Mouse (Mus musculus): Measurements from ENCODE around the gene Tmem132a. TPM values are rescaled to one million over a fixed set of nuclear protein-coding genes. Genes with fewer than 3 reads are reported as not detected.

Tmem132a gene
- polyA plus RNA-seq, 1 experiment from 2014 or later = 106 TPM

DNA sequence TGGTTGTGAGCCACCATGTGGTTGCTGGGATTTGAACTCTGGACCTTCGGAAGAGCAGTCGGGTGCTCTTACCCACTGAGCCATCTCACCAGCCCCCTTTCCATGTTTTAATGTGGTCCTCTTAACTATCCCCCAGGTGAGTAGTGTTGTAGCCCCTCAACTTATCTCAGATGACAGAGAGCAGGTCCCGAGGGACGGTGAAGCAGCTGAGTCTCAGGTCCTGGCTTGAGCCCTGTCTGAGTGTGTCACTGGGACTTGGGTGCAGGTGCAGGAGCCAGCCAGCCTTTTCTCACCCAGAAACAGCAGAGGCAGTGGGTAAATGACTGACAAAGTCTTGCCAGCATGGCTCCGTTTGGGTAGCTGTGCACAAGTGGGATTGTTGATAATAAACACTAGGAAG, 25.5 kb downstream of the Tmem132a start:
- Histone ChIP-seq H3K4me1 (ENCODE audit: control insufficient read depth, insufficient read depth, low read length) (no peaks in the 10 kb centered on the region), H3K27me3 (replicated peaks; ENCODE audit: control insufficient read depth, insufficient read depth, low read length) (no peaks in the 10 kb centered on the region), H3K4me3 (ENCODE audit: low read depth, low read length) (no peak overlapping the region), H3K9me3 (replicated peaks; ENCODE audit: control insufficient read depth, low read length) (no peaks in the 10 kb centered on the region), H3K4me2 (ENCODE audit: low read length) (no peak overlapping the region), H3K9ac (ENCODE audit: low read length) (no peak overlapping the region), H3K27ac (ENCODE audit: low read depth, low read length) (no peak overlapping the region), H3K36me3 (ENCODE audit: control insufficient read depth, insufficient read depth, low read length) (no peaks in the 10 kb centered on the region)
- no peak for ATAC-seq
- WGBS = 91% methylated on average over 5 of the region's 5 CpGs
- no peak for DNase-seq (ENCODE audit: low spot score)

- Histone ChIP-seq H3K36me3 (ENCODE audit: control insufficient read depth, insufficient read depth, low read length) (no peaks in the 10 kb centered on the region), H3K9ac (ENCODE audit: low read length) (no peak overlapping the region), H3K9me3 (replicated peaks; ENCODE audit: control insufficient read depth, low read length) (no peaks in the 10 kb centered on the region), H3K4me2 (ENCODE audit: low read length) (no peak overlapping the region), H3K27ac (ENCODE audit: low read depth, low read length) (no peak overlapping the region), H3K27me3 (replicated peaks; ENCODE audit: control insufficient read depth, insufficient read depth, low read length) (no peaks in the 10 kb centered on the region), H3K4me3 (ENCODE audit: low read depth, low read length) (no peak overlapping the region), H3K4me1 (ENCODE audit: control insufficient read depth, insufficient read depth, low read length) (no peaks in the 10 kb centered on the region)
- no peak for ATAC-seq
- no peak for DNase-seq (ENCODE audit: low spot score)
- WGBS = 57% methylated on average over 23 of the region's 24 CpGs
These were observed 26.8 kb downstream of the Tmem132a start for GRCm38 (mm10) chr19:10842914-10843313.

DNA sequence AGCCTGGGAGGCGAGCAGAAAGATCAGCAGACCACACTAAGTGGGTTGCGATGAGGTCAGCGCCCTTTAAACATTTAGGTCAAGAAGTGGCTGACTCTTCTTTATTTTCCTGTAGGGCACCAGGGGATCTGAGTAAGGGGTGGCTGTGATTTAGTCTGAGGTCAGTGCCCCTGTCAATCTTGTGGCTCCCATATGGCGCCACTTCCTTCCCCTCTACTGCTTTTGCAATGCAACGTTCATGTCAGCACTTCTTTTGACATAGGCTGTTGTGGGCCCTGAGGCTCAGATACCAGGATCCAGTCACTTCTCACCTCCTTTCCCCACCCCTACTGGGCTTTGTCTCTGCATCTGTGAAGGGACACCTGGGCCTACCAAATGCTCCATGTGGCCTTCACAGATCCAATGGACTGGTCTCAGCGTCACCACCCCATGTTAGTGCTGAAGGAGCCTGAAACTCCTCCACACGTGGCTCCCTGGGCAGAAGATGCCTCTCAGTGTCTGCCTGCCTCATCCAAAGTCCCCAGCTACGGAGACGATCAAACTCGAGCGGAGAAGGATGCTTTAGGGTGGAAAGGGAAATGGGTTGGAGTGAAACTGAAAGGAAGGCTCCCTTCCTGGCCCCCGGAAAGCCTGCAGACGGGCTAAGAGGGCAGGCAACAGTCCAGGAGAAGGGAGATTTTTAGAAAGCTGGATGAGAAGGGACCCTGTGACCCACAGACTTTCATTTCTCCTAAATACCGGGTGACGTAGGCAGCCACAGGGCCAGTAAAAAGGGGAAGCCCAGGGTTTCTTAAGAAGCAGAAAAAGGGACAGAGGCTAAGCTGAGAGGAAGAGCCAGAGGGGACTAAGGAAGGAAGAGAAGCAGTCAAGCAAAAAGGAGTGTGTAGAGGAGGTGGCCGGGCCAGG, 27.8 kb downstream of the Tmem132a start:
- no peak overlapping the region for H3K9ac ChIP-seq (ENCODE audit: low read length)
- WGBS = 82% methylated on average over 16 of the region's 16 CpGs
- ATAC-seq = no peak
- H3K4me3 ChIP-seq (ENCODE audit: low read depth, low read length) = no peak overlapping the region
- H3K4me1 ChIP-seq (ENCODE audit: control insufficient read depth, insufficient read depth, low read length) = no peaks in the 10 kb centered on the region
- no peaks in the 10 kb centered on the region for H3K36me3 ChIP-seq (ENCODE audit: control insufficient read depth, insufficient read depth, low read length)
- H3K27ac ChIP-seq (ENCODE audit: low read depth, low read length) = no peak overlapping the region
- H3K27me3 ChIP-seq (replicated peaks; ENCODE audit: control insufficient read depth, insufficient read depth, low read length) = no peaks in the 10 kb centered on the region
- H3K4me2 ChIP-seq (ENCODE audit: low read length) = no peak overlapping the region
- no peaks in the 10 kb centered on the region for H3K9me3 ChIP-seq (replicated peaks; ENCODE audit: control insufficient read depth, low read length)
- DNase-seq (ENCODE audit: low spot score) = no peak

DNA sequence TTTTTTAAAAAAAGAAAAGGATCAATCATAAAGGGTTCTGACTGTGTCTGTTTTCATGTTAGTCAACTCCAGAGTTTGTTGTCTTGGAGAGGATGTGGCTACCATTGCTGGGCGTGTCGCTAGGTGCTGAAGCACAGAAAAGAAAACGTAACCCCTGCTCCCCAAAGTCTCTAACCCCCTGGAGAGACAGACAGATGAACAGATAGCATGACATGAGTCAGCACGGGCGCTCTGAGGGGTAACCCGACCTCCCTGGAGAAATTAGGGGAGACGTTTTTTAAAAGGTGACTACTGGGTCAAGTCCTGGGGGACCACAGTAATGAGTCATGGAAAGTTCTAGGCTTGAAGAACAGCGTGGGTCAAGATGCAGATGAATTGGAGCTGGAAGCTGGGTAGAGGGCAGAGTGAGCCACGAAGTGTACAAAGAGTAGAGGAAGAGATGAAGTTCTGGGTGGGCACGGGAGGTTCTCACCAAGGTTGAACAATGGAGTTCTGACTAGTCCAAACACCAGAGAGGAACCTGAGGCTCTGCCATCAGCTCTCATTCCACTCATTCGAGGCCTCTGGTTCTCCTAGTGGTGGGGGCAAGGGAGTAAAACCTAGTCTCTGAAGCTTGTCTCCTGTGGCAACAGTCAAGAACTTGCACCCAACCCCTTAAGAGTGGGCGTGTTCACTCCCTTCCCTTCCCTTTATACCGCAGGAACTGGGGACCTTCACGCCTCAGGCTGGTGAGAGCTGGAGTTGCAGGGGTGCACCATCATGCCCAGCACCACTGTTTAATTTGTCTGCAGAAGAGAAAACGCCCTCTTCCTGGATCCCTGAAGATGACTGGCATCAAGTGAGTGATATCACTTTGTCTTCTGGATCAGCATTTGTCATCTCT, 30.5 kb downstream of the Tmem132a start, which contains the start of gene Slc15a3:
Gene Slc15a3, plus strand, starts transcription at position 718 of the 883 bp plus-strand sequence.
- 85% methylated on average over 15 of the region's 15 CpGs for WGBS
- H3K9me3 ChIP-seq (replicated peaks; ENCODE audit: control insufficient read depth, low read length) = no peaks in the 10 kb centered on the region
- ATAC-seq (no peak), DNase-seq (ENCODE audit: low spot score) (no peak)
- no peak within 1 kb of the TSS for H3K4me3 ChIP-seq (ENCODE audit: low read depth, low read length)
- no peaks in the 10 kb centered on the region for H3K4me1 ChIP-seq (ENCODE audit: control insufficient read depth, insufficient read depth, low read length)
- H3K27me3 ChIP-seq (replicated peaks; ENCODE audit: control insufficient read depth, insufficient read depth, low read length) = no peaks in the 10 kb centered on the region
- no peak within 1 kb of the TSS for H3K27ac ChIP-seq (ENCODE audit: low read depth, low read length)
- H3K9ac ChIP-seq (ENCODE audit: low read length) = no peak within 1 kb of the TSS
- H3K36me3 ChIP-seq (ENCODE audit: control insufficient read depth, insufficient read depth, low read length) = no peaks in the 10 kb centered on the region
- H3K4me2 ChIP-seq (ENCODE audit: low read length) = no peak within 1 kb of the TSS

- H3K36me3 ChIP-seq (ENCODE audit: control insufficient read depth, insufficient read depth, low read length) = no peaks in the 10 kb centered on the region
- DNase-seq (ENCODE audit: low spot score) = no peak
- WGBS = 70% methylated on average over 3 of the region's 3 CpGs
- no peaks in the 10 kb centered on the region for H3K4me1 ChIP-seq (ENCODE audit: control insufficient read depth, insufficient read depth, low read length)
- ATAC-seq = no peak
- no peaks in the 10 kb centered on the region for H3K9me3 ChIP-seq (replicated peaks; ENCODE audit: control insufficient read depth, low read length)
- no peak overlapping the region for H3K4me3 ChIP-seq (ENCODE audit: low read depth, low read length)
- H3K27ac ChIP-seq (ENCODE audit: low read depth, low read length) = no peak overlapping the region
- H3K4me2 ChIP-seq (ENCODE audit: low read length) = no peak overlapping the region
- H3K27me3 ChIP-seq (replicated peaks; ENCODE audit: control insufficient read depth, insufficient read depth, low read length) = no peaks in the 10 kb centered on the region
- no peak overlapping the region for H3K9ac ChIP-seq (ENCODE audit: low read length)
These were observed 34.1 kb downstream of the Tmem132a start for GRCm38 (mm10) chr19:10835671-10836070.

DNA sequence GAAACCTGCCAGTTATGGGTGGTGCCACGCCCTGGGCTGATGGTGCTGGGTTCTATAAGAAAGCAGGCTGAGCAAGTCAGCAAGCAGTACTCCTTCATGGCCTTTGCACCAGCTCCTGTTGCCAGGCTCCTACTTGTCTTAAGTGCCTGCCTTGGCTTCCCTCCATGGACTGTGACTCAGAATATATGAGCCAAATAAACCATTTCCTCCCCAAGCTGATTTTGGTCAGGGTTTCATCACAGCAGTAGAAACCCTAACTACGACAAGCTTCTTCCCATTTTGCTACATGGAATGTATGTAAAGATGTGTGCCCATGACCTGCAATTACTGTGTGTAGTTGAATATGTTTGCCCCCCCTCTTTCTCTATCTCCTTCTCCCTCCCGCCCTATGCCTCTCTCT, 36.1 kb downstream of the Tmem132a start:
- no peaks in the 10 kb centered on the region for H3K4me1 ChIP-seq (ENCODE audit: control insufficient read depth, insufficient read depth, low read length)
- H3K9me3 ChIP-seq (replicated peaks; ENCODE audit: control insufficient read depth, low read length) = no peaks in the 10 kb centered on the region
- WGBS = 73% methylated on average over 3 of the region's 3 CpGs
- H3K9ac ChIP-seq (ENCODE audit: low read length) = no peak overlapping the region
- no peak overlapping the region for H3K27ac ChIP-seq (ENCODE audit: low read depth, low read length)
- H3K4me3 ChIP-seq (ENCODE audit: low read depth, low read length) = no peak overlapping the region
- DNase-seq (ENCODE audit: low spot score) (no peak), ATAC-seq (no peak)
- H3K27me3 ChIP-seq (replicated peaks; ENCODE audit: control insufficient read depth, insufficient read depth, low read length) = no peaks in the 10 kb centered on the region
- H3K36me3 ChIP-seq (ENCODE audit: control insufficient read depth, insufficient read depth, low read length) = no peaks in the 10 kb centered on the region
- H3K4me2 ChIP-seq (ENCODE audit: low read length) = no peak overlapping the region

- Histone ChIP-seq H3K27me3 (replicated peaks; ENCODE audit: control insufficient read depth, insufficient read depth, low read length) (no peaks in the 10 kb centered on the region), H3K4me1 (ENCODE audit: control insufficient read depth, insufficient read depth, low read length) (no peaks in the 10 kb centered on the region), H3K4me2 (ENCODE audit: low read length) (no peak overlapping the region), H3K9ac (ENCODE audit: low read length) (no peak overlapping the region), H3K27ac (ENCODE audit: low read depth, low read length) (no peak overlapping the region), H3K9me3 (replicated peaks; ENCODE audit: control insufficient read depth, low read length) (no peaks in the 10 kb centered on the region), H3K4me3 (ENCODE audit: low read depth, low read length) (no peak overlapping the region), H3K36me3 (ENCODE audit: control insufficient read depth, insufficient read depth, low read length) (no peaks in the 10 kb centered on the region)
- WGBS = 94% methylated on average over 3 of the region's 3 CpGs
- no peak for ATAC-seq
- DNase-seq (ENCODE audit: low spot score) = no peak
These were observed 37.7 kb downstream of the Tmem132a start for GRCm38 (mm10) chr19:10832030-10832429.

- no peaks in the 10 kb centered on the region for H3K27me3 ChIP-seq (replicated peaks; ENCODE audit: control insufficient read depth, insufficient read depth, low read length)
- WGBS = 6% methylated on average over 5 of the region's 5 CpGs
- no peaks in the 10 kb centered on the region for H3K4me1 ChIP-seq (ENCODE audit: control insufficient read depth, insufficient read depth, low read length)
- no peak overlapping the region for H3K27ac ChIP-seq (ENCODE audit: low read depth, low read length)
- no peaks in the 10 kb centered on the region for H3K36me3 ChIP-seq (ENCODE audit: control insufficient read depth, insufficient read depth, low read length)
- H3K4me2 ChIP-seq (ENCODE audit: low read length) = no peak overlapping the region
- ATAC-seq = no peak
- peak; percentile 44 for DNase-seq (ENCODE audit: low spot score)
- H3K4me3 ChIP-seq (ENCODE audit: low read depth, low read length) = no peak overlapping the region
- no peak overlapping the region for H3K9ac ChIP-seq (ENCODE audit: low read length)
- H3K9me3 ChIP-seq (replicated peaks; ENCODE audit: control insufficient read depth, low read length) = no peaks in the 10 kb centered on the region
These were observed 38.3 kb downstream of the Tmem132a start for GRCm38 (mm10) chr19:10831424-10831823.
